Mouse (Mus musculus) heart, adult 2 months (tissue): Measurements from ENCODE around the gene Kcnj3.

ENCODE experiments used
- CTCF ChIP-seq: fragments of 200-600 bp; IDR thresholded peaks from 2 replicates; pipeline ENCODE4 v1.8.1; 2022; ENCODE audit warnings: antibody characterized with exemption, mild to moderate bottlenecking, moderate library complexity
- EP300 ChIP-seq: fragments of 200-500 bp; IDR thresholded peaks from 2 replicates; pipeline ENCODE4 v1.6.1; 2011; ENCODE audit warnings: low read depth, low read length, control low read depth; ENCODE audit not compliant: insufficient read depth
- POLR2A ChIP-seq: fragments of 200-500 bp; IDR thresholded peaks from 2 replicates; pipeline ENCODE4 v1.6.1; 2011; ENCODE audit warnings: mild to moderate bottlenecking, low read depth, low read length, control low read depth; ENCODE audit not compliant: insufficient read depth

DNA sequence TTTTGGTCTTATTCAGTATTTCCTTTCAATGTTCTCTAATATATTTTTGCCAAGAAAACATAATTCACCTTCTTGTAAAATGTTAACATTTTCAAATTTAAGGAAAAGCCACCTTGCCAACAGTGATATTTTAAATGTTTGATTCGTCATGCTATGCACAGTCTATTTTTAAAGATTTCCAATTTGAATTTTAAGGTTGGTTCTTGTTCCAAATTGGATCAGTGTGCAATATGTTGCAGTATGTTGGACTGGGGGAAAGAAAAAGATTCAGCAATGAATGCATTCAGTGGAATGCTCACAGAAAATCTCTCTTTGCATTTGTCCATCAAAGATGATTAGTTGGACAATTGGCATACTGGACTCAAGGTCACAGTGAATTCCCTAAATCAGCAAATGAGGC is 99.7 kb downstream of the Kcnj3 start:
- TF ChIP-seq POLR2A (no peak), EP300 (no peak), CTCF (no peak)
